Mouse (Mus musculus) small intestine, adult 2 months (tissue): ENCODE data around the gene Adam15. TPM values are rescaled to one million over a fixed set of nuclear protein-coding genes. Genes with fewer than 3 reads are reported as not detected.
A peak's percentile ranks its signal among the peaks of the same experiment; 100 is the strongest.

Experiments
- H3K27ac ChIP-seq: fragments of 200-500 bp; 2 replicates; pipeline ENCODE4 v1.5.1; 2012; ENCODE audit warnings: low read depth, low read length, control low read depth, inconsistent platforms; ENCODE audit not compliant: insufficient read depth
- H3K27me3 ChIP-seq: fragments of 200-500 bp; 2 replicates; pipeline ENCODE4 v1.6.1; 2012; ENCODE audit warnings: mild to moderate bottlenecking, moderate library complexity, low read length, inconsistent platforms; ENCODE audit not compliant: control insufficient read depth, insufficient read depth
- H3K36me3 ChIP-seq: fragments of 200-500 bp; 2 replicates; pipeline ENCODE4 v1.6.1; 2012; ENCODE audit warnings: mild to moderate bottlenecking, low read length, control low read depth, inconsistent platforms; ENCODE audit not compliant: control insufficient read depth, insufficient read depth
- H3K4me1 ChIP-seq: fragments of 200-500 bp; 2 replicates; pipeline ENCODE4 v1.6.1; 2012; ENCODE audit warnings: low read length, inconsistent platforms, mixed read lengths; ENCODE audit not compliant: control insufficient read depth, insufficient read depth, insufficient read length
- H3K4me3 ChIP-seq: fragments of 200-500 bp; 2 replicates; pipeline ENCODE4 v1.5.1; 2012; ENCODE audit warnings: low read depth, mild to moderate bottlenecking, control low read depth, inconsistent platforms, low read length, moderate library complexity
- CTCF ChIP-seq: fragments of 200-500 bp; IDR thresholded peaks from 2 replicates; pipeline ENCODE4 v1.5.1; 2012; ENCODE audit warnings: low read depth, mild to moderate bottlenecking, control low read depth, inconsistent platforms, low read length, moderate library complexity, mixed read lengths; ENCODE audit not compliant: insufficient replicate concordance, insufficient read length; ENCODE audit errors: extremely low read depth
- POLR2A ChIP-seq: fragments of 200-500 bp; IDR thresholded peaks from 2 replicates; pipeline ENCODE4 v1.6.1; 2012; ENCODE audit warnings: low read depth, mild to moderate bottlenecking, control low read depth, inconsistent platforms, low read length, moderate library complexity
- WGBS: fragments of 180-500 bp; shearing (Covaris S2); methylation state at CpG from one replicate; pipeline ENCODE4 v1.1.7; 2018; 5-methylcytosine and 5-hydroxymethylcytosine counted together
- polyA plus RNA-seq: library from polyadenylated mRNA; depleted of rRNA; stranded (reverse); fragments of >200 nt; gene quantifications from 2 replicates; pipeline ENCODE4 v1.2.3, GENCODE M21; 2012

Gene Adam15
- polyA plus RNA-seq, 1 experiment = 70.7 TPM

DNA sequence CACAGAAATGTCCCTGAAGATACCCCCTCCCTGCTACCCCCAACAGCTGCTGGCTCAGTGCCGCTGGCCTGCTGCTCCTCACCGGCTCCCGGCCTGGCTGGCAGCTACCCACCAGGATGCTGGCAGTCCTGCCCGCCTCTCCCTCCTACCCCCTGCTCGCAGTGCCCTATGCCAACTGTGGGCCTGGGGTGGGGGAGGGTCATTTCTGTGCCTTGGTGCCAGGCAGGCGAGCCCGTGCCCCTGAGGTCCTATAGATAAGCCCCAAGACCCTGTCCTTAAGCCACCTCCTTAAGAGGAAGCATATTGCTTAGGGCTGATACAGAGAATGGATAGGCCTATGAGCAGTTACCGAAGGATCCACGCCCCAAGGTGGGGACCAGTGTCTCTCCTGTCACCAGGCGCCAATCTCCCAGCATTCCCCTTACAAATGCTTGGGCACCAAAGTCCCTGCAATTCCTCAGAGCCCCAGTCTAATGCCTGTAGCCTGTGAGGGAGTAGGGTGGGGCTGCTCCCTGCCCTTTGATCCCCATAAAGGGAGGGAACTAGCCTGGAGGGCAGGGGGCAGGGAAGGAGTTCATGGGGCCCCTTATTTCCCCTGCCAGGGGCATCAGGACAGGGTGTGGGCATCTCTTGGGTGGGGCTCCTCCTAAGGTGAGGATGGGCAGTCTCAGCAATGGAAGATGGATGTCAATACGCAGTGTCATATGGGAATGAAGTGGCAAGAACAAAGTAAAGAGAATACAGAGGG lies 38.5 kb upstream of the Adam15 start:
- WGBS = 17% methylated on average over 11 of the region's 11 CpGs
- H3K27ac ChIP-seq = peak overlapping the region; percentile 98
- H3K4me3 ChIP-seq = peak overlapping the region; percentile 65
- peaks cover 39% of the 10 kb centered on the region for H3K36me3 ChIP-seq
- peaks cover 52% of the 10 kb centered on the region for H3K4me1 ChIP-seq
- TF ChIP-seq POLR2A (peak; percentile 39; the same call in 1 of the 2 replicates), CTCF (no peak)
- H3K27me3 ChIP-seq = no peaks in the 10 kb centered on the region

DNA sequence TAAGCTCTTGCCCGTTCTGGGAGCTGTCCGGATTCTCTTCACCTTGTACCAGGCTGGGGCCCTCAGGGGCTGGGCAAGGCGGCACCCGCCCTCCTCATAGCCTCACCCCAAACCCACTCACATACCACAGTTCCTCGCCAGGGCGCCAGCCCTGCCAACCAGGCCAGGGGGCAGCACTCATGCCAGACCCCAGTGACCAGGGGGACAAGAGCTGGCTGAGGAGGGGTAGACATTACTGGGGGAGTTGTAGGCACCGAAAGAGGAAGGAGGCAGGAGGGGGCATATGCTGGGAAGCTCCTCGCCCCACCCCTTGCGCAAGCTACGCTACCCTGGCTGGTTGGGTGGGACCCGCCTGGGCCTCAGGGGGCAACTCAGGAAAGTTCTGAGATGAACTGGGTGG lies 37.8 kb upstream of the Adam15 start:
- Histone ChIP-seq H3K27ac (peak overlapping the region; percentile 98), H3K4me3 (peak overlapping the region; percentile 65), H3K27me3 (no peaks in the 10 kb centered on the region), H3K4me1 (peaks cover 53% of the 10 kb centered on the region), H3K36me3 (peaks cover 45% of the 10 kb centered on the region)
- WGBS = 22% methylated on average over 11 of the region's 11 CpGs
- TF ChIP-seq POLR2A = no peak
- TF ChIP-seq CTCF = no peak

DNA sequence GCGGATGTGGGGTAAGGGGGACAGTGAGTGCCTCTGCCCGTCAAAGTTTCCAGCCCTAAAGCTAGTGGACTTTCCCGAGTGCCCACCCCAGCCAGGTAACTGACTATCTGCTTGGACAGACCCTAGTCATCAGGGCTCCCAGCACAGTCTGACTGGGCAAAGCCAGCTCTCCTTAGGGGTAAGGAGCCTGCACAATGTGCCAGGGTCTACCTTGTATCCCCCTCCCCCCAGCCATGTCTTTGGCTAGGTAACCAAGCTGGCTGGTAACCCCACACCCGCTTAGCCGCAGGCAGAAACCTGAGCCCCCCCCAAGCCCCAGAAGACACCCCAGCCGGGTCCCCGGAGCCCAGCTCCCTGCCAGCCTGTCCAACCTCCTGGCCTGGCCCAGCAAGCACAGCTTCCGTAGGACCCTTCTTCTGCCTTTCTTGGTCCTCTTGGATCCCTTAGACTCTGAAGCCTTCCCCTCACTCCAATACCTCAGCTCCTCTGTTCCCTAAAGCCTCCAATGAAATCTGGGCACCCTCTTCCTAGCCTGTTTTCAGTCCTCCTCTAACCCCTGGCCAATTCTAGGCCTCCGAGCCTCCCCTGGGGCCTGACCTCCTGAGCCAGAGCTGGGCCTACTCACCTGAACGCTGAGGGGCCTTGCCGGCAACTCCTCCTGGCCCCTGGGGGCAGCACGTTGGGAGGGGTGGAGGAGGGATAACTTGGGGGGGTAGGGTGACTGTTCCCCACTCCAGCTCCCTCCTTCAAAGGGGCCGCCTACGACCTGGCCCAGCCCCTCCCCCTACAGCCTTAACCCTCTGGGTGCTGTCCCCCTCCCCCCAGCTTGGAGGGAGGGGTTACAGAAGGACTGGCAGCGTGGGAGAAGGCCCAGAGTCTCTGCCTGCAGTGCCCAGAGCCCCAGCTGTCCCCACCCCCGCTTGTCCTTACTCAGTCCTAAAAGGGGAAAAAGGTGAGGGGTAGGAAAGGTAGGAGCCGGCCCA lies 36.9 kb upstream of the Adam15 start:
- H3K27ac ChIP-seq = peak overlapping the region; percentile 98
- H3K4me3 ChIP-seq = peak overlapping the region; percentile 65
- no peak for TF ChIP-seq POLR2A
- no peak for TF ChIP-seq CTCF
- H3K36me3 ChIP-seq = peaks cover 50% of the 10 kb centered on the region
- H3K4me1 ChIP-seq = peaks cover 53% of the 10 kb centered on the region
- WGBS = 50% methylated on average over 17 of the region's 17 CpGs
- H3K27me3 ChIP-seq = no peaks in the 10 kb centered on the region

DNA sequence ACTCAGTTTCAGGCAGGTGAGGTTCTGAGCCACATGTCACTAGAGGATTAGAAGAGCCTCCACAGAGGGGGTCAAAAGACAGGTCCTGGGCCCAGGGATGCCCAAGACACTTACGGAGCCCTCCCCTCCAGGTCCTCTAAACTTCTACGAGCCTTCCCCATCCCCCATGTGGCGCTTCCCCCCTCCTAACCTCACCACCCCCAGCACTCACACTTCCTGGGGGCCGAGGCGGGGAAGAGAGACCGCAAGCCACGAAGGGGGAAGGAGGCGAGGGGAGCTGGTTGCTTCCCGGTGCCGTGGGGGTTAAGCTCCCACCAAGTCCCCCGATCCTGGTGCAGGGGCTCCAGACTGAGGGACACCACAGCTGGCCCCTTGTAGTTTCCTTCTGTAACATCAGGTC lies 35.7 kb upstream of the Adam15 start:
- Histone ChIP-seq H3K4me3 (peak overlapping the region; percentile 65), H3K27me3 (no peaks in the 10 kb centered on the region)

DNA sequence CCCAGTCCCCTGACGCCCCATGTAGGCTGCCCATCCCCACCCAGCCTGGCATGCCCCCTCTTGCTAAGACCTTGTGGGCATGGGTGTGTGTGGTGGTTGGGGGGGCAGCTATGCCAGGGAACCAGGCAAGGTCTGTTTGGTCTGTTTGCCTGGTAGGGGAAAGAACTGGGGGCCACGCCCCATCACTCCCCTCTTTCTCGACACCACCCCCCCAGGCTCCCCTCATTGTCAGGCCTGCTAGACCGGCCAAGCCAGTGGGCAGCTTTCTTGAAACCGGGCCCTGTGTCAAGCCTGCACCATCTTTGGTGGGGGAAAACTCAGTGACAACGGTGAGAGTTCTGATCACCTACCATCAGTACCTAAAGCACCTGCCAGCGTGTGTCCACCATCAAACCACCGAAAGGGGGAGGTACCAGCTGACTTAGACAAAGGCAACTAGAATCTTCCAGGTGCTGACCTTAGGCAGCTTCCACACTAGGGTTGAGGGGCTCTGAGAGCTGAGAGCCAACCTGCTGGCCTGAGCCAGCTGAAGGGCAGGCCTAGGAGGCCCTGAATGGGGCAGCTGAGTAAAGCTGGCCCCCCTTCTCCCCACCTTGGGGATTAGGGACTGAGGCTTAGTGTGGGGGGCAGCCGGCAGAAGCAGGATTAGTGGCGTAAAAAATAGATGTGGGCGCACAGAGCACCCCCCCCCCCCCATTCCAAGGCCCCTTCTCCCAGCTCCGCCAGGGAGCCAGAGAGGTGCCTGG lies 34.7 kb upstream of the Adam15 start:
- Histone ChIP-seq H3K36me3 (peaks cover 67% of the 10 kb centered on the region), H3K27me3 (no peaks in the 10 kb centered on the region), H3K4me1 (peaks cover 52% of the 10 kb centered on the region), H3K4me3 (peak overlapping the region; percentile 65), H3K27ac (peak overlapping the region; percentile 41; the same call in 1 of the 2 replicates)
- TF ChIP-seq CTCF (no peak), POLR2A (no peak)
- WGBS = 49% methylated on average over 12 of the region's 12 CpGs

More for the DNA sequence above, 35.7 kb upstream of the Adam15 start:
- Histone ChIP-seq H3K27ac (peak overlapping the region; percentile 44), H3K36me3 (peaks cover 62% of the 10 kb centered on the region), H3K4me1 (peaks cover 53% of the 10 kb centered on the region)
- WGBS = 60% methylated on average over 11 of the region's 11 CpGs
- TF ChIP-seq CTCF (no peak), POLR2A (no peak)

DNA sequence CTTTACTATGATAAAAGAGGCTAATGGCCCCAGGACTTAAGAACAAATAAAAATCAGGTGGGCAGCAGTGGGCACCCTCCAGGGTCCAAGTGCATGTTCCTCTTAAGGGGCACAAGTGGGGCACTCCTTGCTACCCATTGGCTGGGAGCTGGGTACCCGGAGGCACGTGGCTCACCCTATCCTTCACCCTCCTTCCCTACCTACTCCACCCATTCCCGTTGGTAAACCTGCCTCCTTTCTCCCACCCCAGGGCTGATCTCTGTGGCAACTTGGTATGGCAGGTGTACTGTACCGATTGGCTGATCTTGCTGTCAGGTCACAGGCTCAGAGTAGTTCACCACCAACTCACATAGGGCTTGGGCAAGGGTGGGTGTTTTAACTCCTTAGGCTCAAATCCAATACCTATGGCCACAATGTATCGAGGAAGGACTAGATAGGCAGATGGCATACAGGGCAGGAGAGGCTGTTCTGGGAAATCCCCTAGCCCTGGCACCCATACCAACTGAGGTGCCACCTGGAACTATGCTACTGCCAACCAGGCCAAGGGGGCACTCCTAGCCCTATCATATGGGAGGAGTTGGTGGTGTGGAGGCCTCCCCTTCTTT lies 34.0 kb upstream of the Adam15 start:
- 19% methylated on average over 5 of the region's 5 CpGs for WGBS
- no peak for TF ChIP-seq CTCF
- no peak for TF ChIP-seq POLR2A
- Histone ChIP-seq H3K27me3 (no peaks in the 10 kb centered on the region), H3K4me3 (no peak overlapping the region), H3K27ac (peak overlapping the region; percentile 41; the same call in 1 of the 2 replicates), H3K36me3 (peaks cover 72% of the 10 kb centered on the region), H3K4me1 (peaks cover 55% of the 10 kb centered on the region)
